Mouse (Mus musculus) heart, postnatal 36 days (tissue): ENCODE measurements at regions not wholly inside any gene's neighbourhood (a gene's known extent, or its start where the extent isn't known, plus 50 kb on each side); places are given as distances from the start of the nearest gene placed in this dataset.

Experiments used
- DNase-seq, 2 experiments: peaks; one replicate each; pipeline ENCODE4 v3.0.0; 2021 to 2022
- intact Hi-C: fragments of 180-260 bp; cut with DNase I; formaldehyde crosslinking; loops from one replicate; pipeline ENCODE4 v1.15.1; 2025

DNA sequence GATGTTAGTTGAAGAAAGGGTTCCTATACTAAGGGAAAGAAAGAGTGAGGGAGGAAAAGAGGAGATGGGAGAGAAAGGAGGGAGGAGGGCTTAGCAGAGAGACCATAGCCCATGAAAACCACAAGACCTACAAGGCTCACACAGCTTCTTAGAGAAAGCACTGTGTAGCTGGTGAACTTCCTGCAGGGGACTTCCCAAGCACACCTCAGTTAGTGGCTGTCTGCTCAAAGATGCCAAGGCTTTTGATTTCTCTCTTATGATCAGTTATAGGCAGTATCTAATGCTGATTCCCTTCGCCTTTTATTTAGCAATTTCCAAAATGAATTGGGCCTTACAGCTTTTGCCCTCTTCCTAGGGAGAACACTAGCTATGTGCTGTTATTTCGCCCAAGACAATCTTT lies 90.0 kb upstream of the Bach2 start:
- DNase-seq: no peak
- intact Hi-C loops: loop anchor here (2.0 kb wide), 1 partner anchor 422 kb away; no protein-coding TSS in a partner anchor

- intact Hi-C loops: loop anchor here (2.0 kb wide), 1 partner anchor 422 kb away; no protein-coding TSS in a partner anchor
Observed at GRCm38 (mm10) chr4:32149171-32149570, 89.4 kb upstream of the Bach2 start.

GRCm38 (mm10) chr4:32153356-32153755 lies 85.2 kb upstream of the Bach2 start:
- DNase-seq: peak; percentile 19 to 21
- intact Hi-C loops: loop anchor here (1.0 to 5.0 kb wide), 3 partner anchors 95 to 385 kb away; no protein-coding TSS in a partner anchor

More at GRCm38 (mm10) chr4:32149171-32149570, 89.4 kb upstream of the Bach2 start:
- DNase-seq: no peak

GRCm38 (mm10) chr4:32156965-32157364 lies 81.6 kb upstream of the Bach2 start:
- intact Hi-C loops: no loop called here
- DNase-seq: no peak

- intact Hi-C loops: no loop called here
- DNase-seq: no peak
Observed at GRCm38 (mm10) chr4:32158451-32158850, 80.2 kb upstream of the Bach2 start.

DNA sequence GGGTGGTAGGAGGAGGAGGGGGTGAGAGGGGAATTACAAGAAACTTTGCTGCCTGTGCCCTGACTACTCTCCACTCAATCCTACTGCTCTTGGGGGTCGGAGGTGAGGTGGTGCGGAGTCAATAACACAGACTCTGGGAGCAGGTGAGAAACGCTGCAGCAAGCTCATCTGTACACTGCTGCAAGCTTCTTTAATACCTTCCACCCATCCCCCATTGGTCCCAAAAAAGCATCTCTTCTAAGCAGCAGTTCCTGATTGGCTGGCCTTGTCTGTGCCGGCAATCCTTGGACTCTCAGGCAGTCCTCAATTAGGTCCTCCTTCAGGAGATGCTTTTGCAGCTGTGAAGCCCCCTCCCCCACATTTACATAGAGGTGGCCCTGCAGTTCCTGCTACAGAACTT lies 79.7 kb upstream of the Bach2 start:
- intact Hi-C loops: no loop called here
- no peak for DNase-seq

DNA sequence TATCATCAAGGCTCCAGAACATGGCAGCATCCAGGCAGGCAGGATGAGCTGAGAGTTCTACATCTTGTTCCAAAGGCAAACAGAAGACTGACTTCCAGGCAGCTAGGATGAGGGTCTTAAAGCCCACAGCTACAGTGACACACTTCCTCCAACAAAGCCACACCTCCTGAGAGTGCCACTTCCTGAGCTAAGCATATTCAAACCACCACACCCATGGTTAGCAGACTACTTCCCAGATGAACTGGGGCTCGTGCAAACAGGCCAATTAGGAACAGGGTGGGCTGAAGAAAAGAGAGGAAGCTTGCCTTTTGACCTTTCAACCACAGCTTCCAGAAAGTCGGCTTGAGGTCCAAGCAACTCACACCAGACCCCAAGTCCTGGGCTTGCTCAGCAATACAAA lies 77.8 kb upstream of the Bach2 start:
- intact Hi-C loops: no loop called here
- DNase-seq: no peak

- intact Hi-C loops: no loop called here
- DNase-seq: no peak
Observed at GRCm38 (mm10) chr4:32161871-32162656, 76.5 kb upstream of the Bach2 start.

- intact Hi-C loops: no loop called here
- DNase-seq: no peak
Observed at GRCm38 (mm10) chr4:32162694-32163240, 75.8 kb upstream of the Bach2 start.

DNA sequence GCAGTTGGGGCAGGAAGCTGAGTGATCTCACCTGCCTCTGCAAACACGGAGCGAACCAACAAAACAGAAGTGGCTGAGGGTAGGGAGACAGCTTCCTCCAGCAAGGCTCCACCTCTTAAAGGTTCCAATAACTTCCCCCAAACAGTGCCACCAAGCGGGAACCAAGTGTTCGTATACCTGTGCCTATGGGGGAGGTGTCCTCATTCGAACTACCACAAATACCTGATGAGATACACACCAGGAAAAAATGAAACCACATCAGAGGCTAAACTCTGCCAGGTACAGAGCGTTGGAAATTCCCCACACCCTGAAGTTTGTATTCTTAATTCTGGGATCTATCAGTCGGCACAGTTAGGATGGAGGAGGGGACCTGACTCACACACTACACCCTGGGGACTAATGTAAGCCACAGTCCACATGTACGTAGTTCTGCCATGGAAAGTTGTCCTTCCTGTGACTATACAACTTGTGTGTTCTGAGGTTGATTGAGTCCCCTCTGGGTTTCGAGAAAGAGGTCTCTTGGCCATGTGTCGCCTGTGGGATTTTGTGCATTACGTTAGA lies 74.4 kb upstream of the Bach2 start:
- intact Hi-C loops: no loop called here

DNA sequence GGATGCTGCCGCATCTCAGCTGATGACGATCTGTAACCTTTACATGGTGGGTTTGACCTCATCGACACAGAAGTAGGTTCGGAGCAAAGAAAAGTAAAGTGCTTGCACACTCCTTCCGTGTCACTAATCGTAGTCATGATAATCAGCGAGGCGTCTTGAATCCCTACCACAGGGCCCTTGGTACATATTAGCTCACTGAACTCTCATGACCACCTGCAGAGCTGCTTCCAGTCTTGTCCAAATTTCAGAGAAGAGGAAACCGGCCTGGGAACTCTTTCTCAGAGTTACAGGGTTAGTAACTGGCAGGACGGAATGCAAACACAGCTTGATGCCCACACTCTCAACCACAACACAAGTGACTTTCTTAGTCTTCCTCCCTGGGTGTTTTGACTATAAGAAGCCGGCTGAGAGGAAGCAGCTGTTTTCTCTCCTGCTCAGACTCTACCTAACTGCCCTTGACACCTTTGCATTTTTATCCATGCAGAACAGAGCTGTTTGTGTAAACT lies 73.8 kb upstream of the Bach2 start:
- intact Hi-C loops: loop anchor here (5.0 kb wide), 1 partner anchor 43 kb away; no protein-coding TSS in a partner anchor
- DNase-seq: no peak

More for the DNA sequence above, 74.4 kb upstream of the Bach2 start:
- DNase-seq: no peak

- intact Hi-C loops: loop anchor here (5.0 kb wide), 1 partner anchor 41 kb away; no protein-coding TSS in a partner anchor
- DNase-seq: no peak
Observed at GRCm38 (mm10) chr4:32165918-32166528, 72.6 kb upstream of the Bach2 start.

- intact Hi-C loops: loop anchor here (5.0 kb wide), 1 partner anchor 40 kb away; no protein-coding TSS in a partner anchor
- DNase-seq: no peak
Observed at GRCm38 (mm10) chr4:32167151-32167550, 71.5 kb upstream of the Bach2 start.

DNA sequence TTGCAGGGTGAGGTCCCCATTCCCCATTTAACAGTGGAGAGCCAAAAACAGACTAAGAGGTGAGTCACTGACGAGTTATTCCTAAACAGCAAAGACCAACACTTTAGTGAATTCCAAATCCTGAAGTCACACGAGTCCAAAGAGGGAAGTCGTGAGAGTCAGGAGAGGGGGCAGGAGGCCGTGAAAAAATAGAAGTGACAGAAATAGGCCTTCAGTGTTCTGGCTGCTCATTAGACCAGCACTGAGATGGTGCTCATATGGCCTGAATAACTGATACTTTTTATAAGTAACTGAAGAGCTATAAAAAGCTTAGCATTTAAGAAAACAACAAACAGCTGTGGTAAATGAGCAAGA lies 68.5 kb upstream of the Bach2 start:
- no peak for DNase-seq
- intact Hi-C loops: no loop called here

GRCm38 (mm10) chr4:32170460-32171192 lies 68.0 kb upstream of the Bach2 start:
- DNase-seq: no peak
- intact Hi-C loops: no loop called here

- intact Hi-C loops: no loop called here
- no peak for DNase-seq
Observed at GRCm38 (mm10) chr4:32171291-32171690, 67.3 kb upstream of the Bach2 start.

DNA sequence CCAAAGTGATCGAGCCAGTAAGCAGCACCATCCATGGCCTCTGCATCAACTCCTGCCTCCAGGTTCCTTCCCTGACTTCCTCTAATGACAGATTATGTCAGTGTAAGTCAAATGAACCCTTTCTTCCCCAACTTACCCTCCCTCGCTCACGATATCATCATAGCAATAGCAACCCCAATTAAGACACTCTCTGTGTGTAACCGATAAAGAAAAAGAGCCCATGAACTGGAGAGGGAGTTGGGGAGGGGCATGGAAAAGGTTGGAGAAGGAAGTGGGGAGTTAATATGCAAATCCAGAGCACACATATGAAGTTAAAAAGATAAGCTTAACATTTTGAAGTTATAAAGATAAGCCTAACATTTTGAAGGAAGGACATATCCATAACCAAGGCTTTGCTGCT lies 65.6 kb upstream of the Bach2 start:
- no peak for DNase-seq
- intact Hi-C loops: no loop called here

DNA sequence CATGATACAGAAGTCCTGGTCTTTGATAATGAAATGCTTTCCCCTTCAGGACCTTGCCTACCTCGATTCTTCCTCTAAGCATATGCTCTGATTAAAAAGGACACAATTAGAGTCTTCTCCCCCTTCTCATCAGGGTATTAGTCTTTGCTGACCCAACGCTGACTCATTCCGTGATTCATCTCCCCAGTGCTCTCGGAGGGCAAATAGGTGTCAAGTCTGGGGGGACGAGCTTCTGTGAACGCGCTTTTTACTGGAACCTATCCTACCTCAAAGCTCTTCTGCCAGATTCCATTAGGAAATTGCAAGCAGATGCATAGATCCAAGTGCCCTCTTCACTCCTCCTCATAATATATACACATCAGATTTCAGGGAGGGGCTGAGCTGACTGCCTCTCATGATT lies 63.8 kb upstream of the Bach2 start:
- DNase-seq: no peak
- intact Hi-C loops: no loop called here

DNA sequence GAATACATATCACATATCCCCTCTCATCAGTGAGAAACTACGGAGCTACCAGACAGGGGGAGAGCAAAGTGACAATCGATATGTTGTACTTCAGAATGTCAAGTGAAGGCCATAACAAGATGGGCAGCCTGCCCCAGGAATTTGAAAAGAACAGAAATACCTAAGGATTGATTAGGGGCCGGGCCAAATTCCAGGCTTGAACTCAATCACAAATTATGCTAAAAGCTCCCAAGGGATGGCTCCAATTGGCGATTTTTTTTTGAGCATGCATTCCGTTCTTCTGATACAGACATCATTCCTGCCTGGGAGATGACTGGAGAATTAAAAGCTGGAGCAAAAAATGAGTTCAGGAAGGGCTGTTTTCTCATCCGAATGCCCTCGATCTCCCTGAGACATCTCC lies 63.4 kb upstream of the Bach2 start:
- intact Hi-C loops: no loop called here
- DNase-seq: no peak

GRCm38 (mm10) chr4:32175853-32176448 lies 62.7 kb upstream of the Bach2 start:
- no peak for DNase-seq
- intact Hi-C loops: no loop called here
